Mouse (Mus musculus) retina, embryonic 14.5 days (tissue): ENCODE data around the gene Ralgapb.

Experiments
- DNase-seq: peaks from one replicate; pipeline ENCODE4 v3.0.0-alpha.2; 2015; ENCODE audit warnings: low spot score

Ralgapb gene

GRCm38 (mm10) chr2:158519071-158519470 is 109.4 kb downstream of the Ralgapb start:
- no peak for DNase-seq

GRCm38 (mm10) chr2:158519800-158520199 is 110.2 kb downstream of the Ralgapb start:
- no peak for DNase-seq

GRCm38 (mm10) chr2:158523060-158523459 is 113.4 kb downstream of the Ralgapb start:
- no peak for DNase-seq

GRCm38 (mm10) chr2:158524129-158524860 is 114.6 kb downstream of the Ralgapb start:
- no peak for DNase-seq

GRCm38 (mm10) chr2:158534090-158534489 is 124.4 kb downstream of the Ralgapb start:
- DNase-seq: peak; percentile 88

GRCm38 (mm10) chr2:158534559-158534958 is 124.9 kb downstream of the Ralgapb start:
- DNase-seq: no peak

GRCm38 (mm10) chr2:158539433-158540305 is 130.0 kb downstream of the Ralgapb start:
- peak; percentile 42 for DNase-seq

- DNase-seq: no peak
Measured at GRCm38 (mm10) chr2:158541286-158541685, 131.6 kb downstream of the Ralgapb start.

- DNase-seq: no peak
Measured at GRCm38 (mm10) chr2:158545266-158545665, 135.6 kb downstream of the Ralgapb start.

- DNase-seq: peak; percentile 90
Measured at GRCm38 (mm10) chr2:158546751-158547150, 137.1 kb downstream of the Ralgapb start.
